Mouse (Mus musculus) telencephalon, adult 2 months (tissue): ENCODE results near the gene Ssbp3.

Source experiments
- DNase-seq: peaks from one replicate; pipeline ENCODE4 v3.0.0-alpha.2; 2011; ENCODE audit warnings: low read depth, low spot score

Gene Ssbp3

GRCm38 (mm10) chr4:107096043-107096442, 185.5 kb downstream of the Ssbp3 start:
- no peak for DNase-seq

GRCm38 (mm10) chr4:107096841-107097373, 186.4 kb downstream of the Ssbp3 start, which contains the start of gene Cdcp2:
Gene Cdcp2, plus strand, starts transcription at chr4:107096891.
- DNase-seq, result no peak

GRCm38 (mm10) chr4:107097871-107098270, 187.4 kb downstream of the Ssbp3 start:
- no peak for DNase-seq

GRCm38 (mm10) chr4:107098375-107098774, 187.9 kb downstream of the Ssbp3 start:
- DNase-seq, result no peak

- DNase-seq, result no peak
Measured at GRCm38 (mm10) chr4:107098791-107099525, 188.5 kb downstream of the Ssbp3 start.
